In the genomic region with DNA sequence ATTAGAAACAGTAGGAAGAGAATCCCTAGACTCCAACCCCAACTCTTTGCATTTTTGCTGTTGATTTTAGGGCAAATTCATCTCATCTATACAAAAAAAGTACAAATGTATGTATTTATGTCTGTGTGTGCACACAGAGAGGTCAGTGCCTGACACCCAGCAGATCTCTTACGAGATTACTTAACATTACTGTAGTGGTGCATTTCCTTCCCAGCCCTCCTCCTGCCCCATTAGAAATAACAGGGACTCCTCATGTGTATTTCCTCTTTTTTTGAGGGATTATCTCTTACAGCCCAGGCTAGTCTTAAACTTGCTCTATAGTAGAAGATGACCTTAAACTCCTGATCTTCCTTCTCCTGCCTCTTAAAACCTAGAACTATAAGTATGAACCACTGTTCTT, we compare ENCODE assay signal across 24 mouse cellular contexts.
"Had no signal": no experiment of that assay in that cellular context is flagged by ENCODE, and none has a peak within 500 bp of the region (broad histone marks: within the 10 kb centered on the region; RNA-seq: fewer than 3 reads in every experiment).

No protein-coding gene starts in this region.

- H3K27ac ChIP-seq: kidney, postnatal 0 days; layer of hippocampus, adult 2 months; limb, embryonic 10.5 days; limb, embryonic 13.5 days; liver, embryonic 12.5 days; liver, embryonic 15.5 days; lung, embryonic 15.5 days; midbrain, embryonic 10.5 days; midbrain, embryonic 13.5 days; stomach, postnatal 0 days had no signal

- H3K36me3 ChIP-seq: limb, embryonic 10.5 days; limb, embryonic 13.5 days; liver, embryonic 12.5 days; liver, embryonic 15.5 days; lung, embryonic 15.5 days; midbrain, embryonic 13.5 days had no signal

- DNase-seq: kidney, adult 2 months; kidney, postnatal 25 days; layer of hippocampus, adult 9-11 months; liver; lung, adult 18-20 months; lung, postnatal 10 days; lung, postnatal 36 days; right cerebral cortex, postnatal 14 days; right cerebral cortex, postnatal 4 days; thymus, adult 2 months; thymus, postnatal 25 days had no signal

- ATAC-seq: liver, embryonic 12.5 days; midbrain, embryonic 13.5 days; midbrain, embryonic 16.5 days had no signal

- H3K4me1 ChIP-seq: limb, embryonic 10.5 days; midbrain, embryonic 10.5 days had no signal

- H3K9me3 ChIP-seq: limb, embryonic 10.5 days; limb, embryonic 13.5 days; liver, embryonic 12.5 days; liver, embryonic 15.5 days; lung, embryonic 15.5 days; megakaryocyte, embryonic 14.5 days; midbrain, embryonic 10.5 days; midbrain, embryonic 13.5 days had no signal

- H3K4me3 ChIP-seq: layer of hippocampus, adult 2 months; limb, embryonic 10.5 days; limb, embryonic 13.5 days; liver, embryonic 12.5 days; liver, embryonic 15.5 days; lung, embryonic 15.5 days; midbrain, embryonic 10.5 days; midbrain, embryonic 13.5 days; myocyte had no signal

- H3K27me3 ChIP-seq: limb, embryonic 13.5 days; liver, embryonic 12.5 days; liver, embryonic 15.5 days; lung, embryonic 15.5 days; megakaryocyte, embryonic 14.5 days; midbrain, embryonic 13.5 days had no signal
